Mouse (Mus musculus) hindlimb bud, embryonic 11.5 days (tissue): ENCODE measurements around the gene Mroh2a.

ENCODE experiments used
- DNase-seq: peaks from one replicate; pipeline ENCODE4 v3.0.0-alpha.2; 2012; ENCODE audit warnings: low read depth, low spot score; ENCODE audit errors: extremely low spot score

The Mroh2a gene

DNA sequence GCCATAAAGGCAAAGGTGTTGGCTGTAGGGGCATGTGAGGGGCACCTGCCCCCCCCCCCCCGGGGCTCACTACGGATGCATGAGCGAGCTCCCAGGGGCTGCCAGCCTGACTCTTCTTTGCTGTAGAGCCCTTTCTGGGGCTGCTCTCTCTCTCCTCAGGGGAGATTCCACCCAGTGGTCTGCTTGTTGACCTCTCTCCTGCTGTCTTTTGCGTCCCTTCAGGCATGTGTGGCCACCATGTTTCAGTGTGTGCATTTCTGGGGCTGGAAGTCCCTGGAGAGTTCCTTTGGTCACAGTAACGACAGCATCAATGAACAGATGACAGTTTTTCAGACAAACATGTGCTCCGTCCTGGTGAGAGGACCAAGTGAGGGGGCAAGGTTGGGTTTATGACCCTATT, 31.6 kb downstream of the Mroh2a start:
- no peak for DNase-seq

GRCm38 (mm10) chr1:88258881-88259642, 32.3 kb downstream of the Mroh2a start:
- DNase-seq, result no peak

DNA sequence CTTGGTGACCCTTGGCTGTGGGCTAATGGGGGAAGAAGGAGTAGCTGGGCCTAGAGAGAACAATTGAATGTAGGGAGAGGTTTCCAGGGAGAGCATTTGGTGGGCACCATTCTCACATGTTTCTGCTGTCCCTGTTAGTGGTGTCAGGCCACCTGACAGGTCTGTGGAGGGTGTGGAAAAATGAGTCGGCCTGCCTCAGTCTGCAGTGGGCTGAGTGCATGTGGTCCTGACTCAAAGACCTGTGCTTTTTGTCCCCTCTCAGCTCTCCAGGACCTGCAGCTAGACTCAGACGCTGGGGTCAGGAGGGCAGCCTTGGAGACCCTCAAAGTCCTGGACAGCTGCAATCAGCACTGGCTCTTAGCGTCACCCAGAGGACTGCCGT, 32.8 kb downstream of the Mroh2a start:
- no peak for DNase-seq

- DNase-seq, result no peak
Measured at GRCm38 (mm10) chr1:88260114-88260513, 33.3 kb downstream of the Mroh2a start.

GRCm38 (mm10) chr1:88260604-88261377, 34.0 kb downstream of the Mroh2a start:
- no peak for DNase-seq

GRCm38 (mm10) chr1:88261706-88262105, 34.9 kb downstream of the Mroh2a start:
- DNase-seq, result no peak

DNA sequence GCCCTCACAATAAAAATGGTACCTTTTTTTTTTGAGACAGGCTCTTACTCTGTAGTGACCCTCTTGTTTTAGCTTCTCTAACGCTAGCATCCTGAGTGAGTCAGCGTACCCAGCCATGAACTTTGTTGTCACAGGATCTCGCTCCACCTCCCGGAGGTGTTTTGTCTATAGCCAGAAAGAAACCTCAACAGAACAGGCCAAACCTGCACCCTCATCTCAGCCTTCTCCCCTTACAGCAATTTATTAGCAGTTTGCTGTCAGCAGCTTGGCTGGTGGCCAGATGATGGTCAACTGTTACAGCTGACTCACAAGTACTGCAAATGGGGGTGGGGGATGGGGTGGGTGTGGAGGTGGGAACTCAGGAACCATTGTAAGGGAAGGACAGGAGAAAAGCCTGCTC, 35.5 kb downstream of the Mroh2a start:
- no peak for DNase-seq

DNA sequence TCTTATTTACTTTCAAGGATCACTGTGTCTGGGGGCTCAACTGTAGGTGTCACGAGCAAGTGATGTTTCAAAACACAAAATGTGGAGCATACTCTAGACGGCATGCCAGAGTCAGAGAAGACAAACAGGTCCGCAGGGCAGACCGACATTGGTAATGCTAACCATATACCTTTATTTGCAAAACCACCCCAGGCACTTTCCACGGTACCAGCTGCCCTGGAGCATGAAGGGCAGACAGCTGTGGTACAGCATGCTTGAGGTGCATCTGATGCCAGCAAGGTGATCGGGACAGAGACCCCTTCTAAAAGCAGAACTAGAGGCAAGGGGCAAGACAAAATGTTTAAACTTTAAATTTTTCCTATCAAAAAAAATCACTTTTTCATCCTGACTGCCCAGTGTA, 36.2 kb downstream of the Mroh2a start:
- DNase-seq, result no peak

DNA sequence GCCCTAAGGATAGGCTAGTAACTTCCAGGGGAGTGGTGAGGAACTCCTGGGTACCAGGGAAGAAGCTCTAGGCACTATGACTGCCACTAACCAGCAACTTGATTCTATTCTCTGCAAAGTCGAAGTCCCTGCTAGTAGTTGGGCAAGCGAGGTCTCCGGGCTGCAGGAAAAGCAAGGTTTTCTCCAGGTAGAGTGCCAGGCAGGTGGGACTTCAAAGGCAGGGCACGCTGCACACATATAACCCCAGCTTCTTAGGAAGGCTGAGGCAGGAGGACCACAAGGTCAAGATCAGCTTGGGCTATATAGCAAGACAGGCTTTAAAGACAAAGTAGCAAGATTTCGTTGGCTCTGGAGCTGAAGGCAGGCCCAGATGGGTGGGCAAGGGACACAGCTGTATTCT, 37.0 kb downstream of the Mroh2a start:
- DNase-seq, result no peak

DNA sequence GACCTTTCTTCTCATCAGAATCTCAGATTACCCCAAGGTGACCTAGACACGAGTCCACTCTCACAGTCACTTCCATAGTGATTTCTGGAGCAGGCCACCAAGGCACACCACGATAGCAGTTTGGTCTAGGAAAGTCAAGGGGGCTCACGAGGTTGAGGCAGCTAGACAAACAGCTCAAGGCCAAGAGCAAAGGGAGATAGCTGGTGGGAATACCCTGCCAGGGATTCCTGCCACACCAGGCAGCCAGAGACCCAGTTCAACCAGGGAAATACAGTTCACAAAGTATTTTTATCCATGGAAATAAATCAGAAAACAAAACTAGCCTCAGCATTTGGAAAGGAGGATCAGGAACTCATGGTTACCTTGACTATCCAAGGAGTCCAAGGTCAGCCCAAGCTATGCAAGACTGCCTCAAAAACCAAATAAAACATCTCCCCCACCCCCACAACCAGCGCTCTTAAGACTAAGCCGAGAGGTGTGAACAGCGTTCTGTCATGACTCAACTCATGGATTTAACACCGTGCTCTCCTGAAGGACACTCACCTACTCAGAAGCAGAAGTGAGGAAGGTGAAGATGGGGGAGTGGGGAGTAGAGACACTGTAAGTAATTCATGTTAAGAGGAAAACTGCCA, 37.6 kb downstream of the Mroh2a start:
- no peak for DNase-seq

DNA sequence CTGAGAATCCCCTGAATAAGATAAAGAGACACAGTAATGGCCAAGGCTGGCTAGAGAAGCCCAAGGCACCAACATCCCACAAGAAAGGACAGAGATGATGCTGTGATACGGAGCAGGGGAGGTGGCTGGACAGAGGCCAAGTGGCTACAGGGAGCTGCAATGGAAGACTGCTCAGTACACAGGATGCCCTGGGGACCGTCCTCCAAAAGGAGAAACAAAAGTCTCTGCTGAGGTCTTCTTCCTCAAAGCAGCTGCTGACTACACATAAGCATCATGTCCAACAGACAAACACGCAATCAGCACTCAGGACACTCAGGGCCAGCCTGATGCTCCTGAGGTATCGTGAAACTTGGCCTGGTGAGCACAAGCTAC, 38.1 kb downstream of the Mroh2a start:
- no peak for DNase-seq

- DNase-seq, result no peak
Measured at GRCm38 (mm10) chr1:88266123-88266522, 39.3 kb downstream of the Mroh2a start.

DNA sequence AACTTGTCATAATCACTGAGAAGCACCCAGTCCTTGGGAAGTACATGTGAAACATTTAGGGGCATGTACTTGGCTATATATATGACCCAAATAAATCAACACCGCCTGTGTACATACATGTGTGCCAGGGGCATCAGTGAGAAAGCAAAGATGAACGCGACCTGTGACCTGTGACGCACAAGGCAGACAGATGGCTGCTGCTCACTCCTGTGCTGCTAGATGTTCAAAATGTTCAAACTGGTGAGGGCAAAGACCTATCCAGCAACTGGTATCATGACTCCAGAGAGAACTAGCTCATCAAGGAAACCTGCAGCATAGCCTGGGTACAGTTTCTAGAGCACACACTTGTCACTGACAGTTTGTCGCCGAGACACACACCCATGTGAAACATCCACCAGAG, 40.7 kb downstream of the Mroh2a start:
- DNase-seq, result no peak

DNA sequence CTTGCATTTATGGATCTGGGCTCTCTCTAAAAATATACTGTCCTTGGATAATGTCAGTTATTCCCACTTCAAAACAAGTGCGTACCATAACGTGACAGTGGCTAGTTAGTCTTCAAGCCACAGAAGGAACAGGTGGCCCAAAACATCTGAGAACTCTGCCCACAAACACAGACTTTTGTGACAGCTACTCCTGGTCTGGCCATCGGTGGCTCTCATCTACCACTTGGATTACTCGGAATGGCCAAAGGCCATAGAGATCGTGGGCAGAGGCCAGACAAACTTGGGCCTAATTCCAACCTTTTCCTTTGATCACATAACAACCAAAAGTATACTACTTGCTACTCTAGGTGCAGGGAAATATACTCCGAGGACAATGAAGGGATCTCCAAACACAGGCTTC, 41.3 kb downstream of the Mroh2a start:
- no peak for DNase-seq

GRCm38 (mm10) chr1:88269539-88270309, 42.9 kb downstream of the Mroh2a start:
- DNase-seq, result no peak

DNA sequence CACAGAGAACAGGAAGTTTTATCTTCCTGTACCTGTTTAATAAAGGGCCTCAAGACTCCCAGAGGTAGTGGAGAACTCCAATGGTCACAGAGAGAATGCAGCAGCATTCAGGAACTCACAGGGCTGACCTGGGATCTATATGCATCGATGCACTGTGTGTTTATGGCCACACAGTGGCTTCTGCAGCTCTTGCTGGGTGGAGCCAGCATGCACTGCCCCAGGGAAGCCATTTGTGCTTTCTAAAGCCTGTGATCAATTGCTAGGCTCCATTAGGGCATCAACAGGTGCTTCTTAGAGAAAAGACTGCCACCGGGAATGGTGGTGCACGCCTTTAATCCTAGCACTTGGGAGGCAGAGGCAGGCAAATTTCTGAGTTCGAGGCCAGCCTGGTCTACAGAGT, 46.1 kb downstream of the Mroh2a start:
- DNase-seq, result no peak

- DNase-seq, result no peak
Measured at GRCm38 (mm10) chr1:88273326-88273725, 46.5 kb downstream of the Mroh2a start.

- no peak for DNase-seq
Measured at GRCm38 (mm10) chr1:88273832-88274231, 47.0 kb downstream of the Mroh2a start.

- no peak for DNase-seq
Measured at GRCm38 (mm10) chr1:88274371-88275077, 47.7 kb downstream of the Mroh2a start.

GRCm38 (mm10) chr1:88275078-88275680, 48.4 kb downstream of the Mroh2a start:
- DNase-seq, result no peak
